Mouse (Mus musculus) spleen, adult 2 months (tissue): ENCODE data around the gene Micall1.

Experiments used
- CTCF ChIP-seq: fragments of 200-500 bp; IDR thresholded peaks from 2 replicates; pipeline ENCODE4 v1.5.1; 2011; ENCODE audit warnings: mild to moderate bottlenecking, inconsistent platforms; ENCODE audit not compliant: insufficient read depth, insufficient read length, insufficient replicate concordance; ENCODE audit errors: extremely low read depth
- POLR2A ChIP-seq: fragments of 200-500 bp; IDR thresholded peaks from 2 replicates; pipeline ENCODE4 v1.6.1; 2011; ENCODE audit warnings: low read depth, low read length, inconsistent platforms

DNA sequence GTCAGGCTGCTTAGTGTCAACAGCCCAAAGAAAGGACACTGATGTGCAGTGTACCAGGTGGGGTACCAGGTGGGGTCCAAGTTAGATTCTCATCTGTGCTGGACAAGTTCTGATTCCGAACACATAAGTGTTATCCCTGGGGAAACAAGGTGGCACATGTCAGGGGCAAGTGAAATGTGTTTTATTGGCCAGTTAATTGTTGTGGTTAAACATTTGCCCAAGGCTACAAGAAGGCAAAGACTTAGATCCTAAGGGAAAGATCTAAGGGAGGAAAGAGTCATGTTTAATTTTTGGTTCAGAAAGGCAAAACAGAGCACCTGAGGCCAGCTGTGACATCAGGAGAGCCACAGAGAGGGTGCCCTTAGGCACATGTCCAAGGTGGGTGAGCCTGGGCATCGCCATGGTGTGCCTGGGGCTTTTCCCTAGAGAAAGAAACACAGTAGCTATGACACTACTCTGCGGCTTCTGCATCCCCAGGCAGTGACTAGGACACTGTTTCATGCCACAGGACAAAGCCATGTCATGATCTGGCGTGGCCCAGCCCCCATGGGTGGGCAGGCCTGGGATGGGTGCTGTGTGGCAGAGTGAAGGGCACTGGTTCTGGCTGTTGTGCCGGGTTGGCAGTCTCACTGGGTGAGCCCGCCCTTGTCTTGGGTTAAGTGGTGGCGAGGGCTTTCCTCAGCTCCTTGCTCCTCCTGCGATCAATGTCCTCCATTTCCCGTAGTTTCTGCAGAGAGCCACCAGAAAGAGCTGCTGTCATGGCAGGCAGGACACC lies 26.0 kb downstream of the Micall1 start:
- no peak for TF ChIP-seq CTCF
- TF ChIP-seq POLR2A, result no peak
